Mouse (Mus musculus) thymus, postnatal 10 days (tissue): ENCODE data around the gene Map4.
A peak's percentile ranks its signal among the peaks of the same experiment; 100 is the strongest.
"Not testable (repeated sequence)": the region's sequence is repeated elsewhere in the genome, so short reads cannot be mapped to it uniquely, and the experiment has no call there.

ENCODE experiments used
- DNase-seq, 2 experiments: peaks; one replicate each; pipeline ENCODE4 v3.0.0; 2021; ENCODE audit warnings: low spot score in 2 of 2

Gene Map4

DNA sequence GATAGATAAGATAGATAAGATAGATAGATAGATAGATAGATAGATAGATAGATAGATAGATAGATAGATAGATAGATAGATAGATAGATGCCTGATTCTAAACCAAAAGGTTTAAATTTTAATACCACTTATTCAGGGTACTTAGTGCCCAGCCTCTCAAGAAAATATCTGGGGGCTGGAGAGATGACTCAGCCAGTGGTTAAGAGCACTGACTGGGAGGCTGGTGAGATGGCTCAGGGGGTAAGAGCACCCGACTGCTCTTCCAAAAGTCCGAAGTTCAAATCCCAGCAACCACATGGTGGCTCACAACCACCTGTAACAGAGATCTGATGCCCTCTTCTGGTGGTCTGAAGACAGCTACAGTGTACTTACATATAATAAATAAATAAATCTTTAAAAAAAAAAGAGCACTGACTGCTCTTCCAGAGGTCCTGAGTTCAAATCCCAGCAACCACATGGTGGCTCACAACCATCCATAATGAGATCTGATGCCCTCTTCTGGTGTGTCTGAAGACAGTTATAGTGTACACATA is 192.8 kb downstream of the Map4 start:
- not testable (repeated sequence) for DNase-seq

DNA sequence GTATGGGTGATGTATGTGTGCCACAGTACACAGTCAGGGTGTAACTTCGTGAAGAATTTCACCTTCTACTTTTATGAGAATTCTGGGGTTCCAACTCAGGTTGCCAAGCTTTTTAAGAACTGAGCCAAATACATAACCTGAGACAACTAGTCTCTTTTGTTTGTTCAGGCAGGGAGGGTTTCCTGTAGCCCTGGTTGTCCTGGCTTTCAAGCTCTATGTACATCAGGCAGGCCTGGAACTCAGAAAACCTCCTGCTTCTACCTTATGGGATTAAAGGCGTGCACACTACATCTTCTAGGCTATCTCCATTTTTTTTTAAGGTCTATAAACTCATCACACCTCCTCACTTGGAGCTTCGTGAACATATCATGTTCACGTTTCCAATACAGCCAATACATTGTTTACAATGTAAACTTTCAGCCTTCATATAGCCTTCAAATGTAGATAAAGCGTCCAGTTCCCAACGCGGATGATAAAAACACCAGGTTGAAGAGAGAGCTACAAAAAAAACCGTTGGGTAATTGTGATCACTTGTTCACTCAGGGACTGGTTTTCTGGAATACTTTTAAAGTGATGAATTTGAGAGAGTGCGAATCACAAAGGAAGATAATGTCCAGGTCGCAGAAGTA is 199.8 kb downstream of the Map4 start:
- DNase-seq, result peak in 1 of 2 experiments; percentile 11

DNA sequence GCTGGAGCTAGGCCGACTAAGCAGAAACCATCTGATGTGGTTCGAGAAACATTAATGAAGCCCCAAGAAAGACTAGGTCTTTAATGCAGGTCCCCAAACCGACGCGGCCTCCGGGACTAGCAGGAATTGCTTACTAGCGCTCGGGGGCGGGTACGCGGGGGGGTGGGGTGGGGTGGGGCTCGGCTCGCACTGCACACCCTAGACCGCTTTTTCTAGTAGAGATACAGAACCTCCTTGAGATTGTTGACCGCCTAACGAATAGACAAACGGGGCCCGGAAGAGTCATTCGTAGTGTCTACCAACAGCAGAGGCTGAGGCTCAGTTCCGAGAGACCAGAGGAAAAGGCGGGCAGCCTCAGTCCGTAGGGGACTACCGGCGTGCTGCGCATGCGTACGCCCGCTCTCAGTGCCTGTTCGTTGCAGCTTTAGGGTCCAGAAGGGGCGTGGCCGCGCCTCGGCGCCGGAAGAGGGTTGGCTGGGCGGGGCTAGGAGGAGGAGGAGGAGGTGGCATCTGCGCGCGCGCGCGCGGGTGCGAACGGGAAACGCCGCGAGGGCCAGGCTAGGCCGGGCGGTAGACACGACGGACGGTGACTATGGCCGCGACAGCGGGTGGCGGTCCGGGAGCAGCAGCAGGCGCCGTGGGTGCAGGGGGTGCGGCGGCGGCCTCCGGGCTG is 200.4 kb downstream of the Map4 start:
- peak; percentile 99 to 100 for DNase-seq

DNA sequence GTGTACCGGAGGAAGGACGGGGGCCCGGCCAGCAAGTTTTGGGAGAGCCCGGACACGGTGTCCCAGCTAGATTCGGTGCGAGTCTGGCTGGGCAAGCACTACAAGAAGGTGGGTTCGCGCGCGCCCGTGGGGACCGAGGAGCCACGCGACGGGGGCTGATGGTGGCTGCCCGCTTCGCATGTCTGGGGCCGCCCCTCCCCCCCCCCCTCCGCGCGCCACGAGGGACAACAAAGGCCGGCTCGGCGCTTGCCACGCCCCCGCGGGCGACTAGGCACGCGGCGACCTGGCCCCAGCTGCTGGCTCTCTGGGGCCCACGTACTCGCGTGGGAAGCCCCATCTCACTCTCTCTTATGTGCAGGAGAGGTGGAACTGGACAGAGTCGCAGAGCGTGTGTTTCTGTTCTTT is 200.9 kb downstream of the Map4 start:
- peak in 1 of 2 experiments; percentile 51 for DNase-seq

DNA sequence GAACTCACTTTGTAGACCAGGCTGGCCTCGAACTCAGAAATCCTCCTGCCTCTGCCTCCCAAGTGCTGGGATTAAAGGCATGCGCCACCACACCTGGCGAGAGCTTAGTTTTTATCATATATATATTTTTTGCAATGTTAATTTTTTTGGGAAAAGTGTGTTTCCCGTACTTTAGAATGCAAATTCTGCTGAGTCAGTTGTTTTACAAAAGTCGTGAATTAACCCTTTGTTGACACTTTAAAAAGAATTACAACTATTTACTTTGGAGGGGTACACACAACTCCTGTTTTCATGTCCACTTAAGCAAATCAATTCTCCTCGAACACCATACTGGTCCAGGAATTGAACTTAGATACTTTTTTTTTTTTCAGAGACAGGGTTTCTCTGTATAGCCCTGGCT is 201.7 kb downstream of the Map4 start:
- DNase-seq, result no peak
